Mouse (Mus musculus): ENCODE measurements at regions not wholly inside any gene's neighbourhood (a gene's known extent, or its start where the extent isn't known, plus 50 kb on each side); places are given as distances from the start of the nearest gene placed in this dataset.

DNA sequence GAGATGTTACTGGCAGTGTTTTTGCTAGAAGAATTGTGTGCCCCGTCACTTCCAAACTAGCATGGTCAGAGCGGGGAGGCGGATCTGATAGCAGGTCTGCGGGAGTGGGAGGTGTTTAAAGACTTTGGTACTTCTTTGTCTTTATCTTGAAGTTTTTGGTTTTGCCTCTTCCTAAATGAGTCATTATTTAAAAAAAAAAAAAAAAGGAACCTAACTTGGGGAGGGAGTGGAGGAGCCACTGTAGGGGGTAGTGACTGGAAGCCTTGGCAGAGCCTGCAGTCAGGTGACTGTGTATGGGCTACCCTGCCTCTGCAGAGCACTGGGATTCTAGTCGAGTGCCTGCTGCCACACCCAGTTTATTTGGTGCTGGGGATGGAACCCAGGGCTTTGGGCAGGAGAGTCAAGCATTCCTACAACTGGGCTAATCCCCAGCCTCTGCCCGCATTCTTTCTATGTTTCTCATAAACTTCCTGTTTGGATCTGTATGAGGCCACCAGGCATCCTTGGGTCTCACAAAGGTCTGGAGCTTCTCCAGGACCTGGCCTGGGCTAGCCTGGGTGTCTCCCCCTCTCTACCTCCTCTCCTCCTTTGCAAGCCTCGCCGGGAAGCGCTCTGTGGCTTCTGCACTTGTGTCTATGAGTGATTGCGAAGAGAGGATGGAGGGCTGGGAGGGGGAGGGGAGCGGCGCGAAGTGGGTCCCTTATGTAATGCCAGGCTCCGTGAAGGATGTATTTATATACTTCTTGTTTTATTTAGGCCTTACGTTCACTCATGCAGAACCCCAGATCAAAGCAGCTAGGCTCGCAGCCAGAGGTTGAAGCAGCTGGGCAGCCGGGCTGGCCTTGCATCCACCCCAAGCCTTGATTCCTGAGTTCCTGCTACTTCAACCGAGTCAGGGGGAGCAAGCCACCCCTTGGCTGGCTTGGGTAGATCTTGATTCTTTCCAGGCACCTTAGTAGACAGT lies 143.1 kb upstream of the Mrps10 start:
- H3K27me3 ChIP-seq (replicated peaks): no peaks in the 10 kb centered on the region
- H3K4me2 ChIP-seq: no peak overlapping the region
- WGBS: 66% methylated on average over 18 of the region's 18 CpGs
- peaks cover 11% of the 10 kb centered on the region for H3K4me1 ChIP-seq
- no peak overlapping the region for H3K27ac ChIP-seq (replicated peaks)
- no peak for ATAC-seq (ENCODE audit: extremely low read depth, insufficient number of reproducible peaks, low FRiP score, low TSS enrichment)
- no peak overlapping the region for H3K4me3 ChIP-seq
- H3K9me3 ChIP-seq: 0 out of 2 replicates have a peak, but pooled peaks cover 4% of the 10 kb centered on the region
- H3K9ac ChIP-seq: no peak overlapping the region
- peaks cover 24% of the 10 kb centered on the region for H3K36me3 ChIP-seq

DNA sequence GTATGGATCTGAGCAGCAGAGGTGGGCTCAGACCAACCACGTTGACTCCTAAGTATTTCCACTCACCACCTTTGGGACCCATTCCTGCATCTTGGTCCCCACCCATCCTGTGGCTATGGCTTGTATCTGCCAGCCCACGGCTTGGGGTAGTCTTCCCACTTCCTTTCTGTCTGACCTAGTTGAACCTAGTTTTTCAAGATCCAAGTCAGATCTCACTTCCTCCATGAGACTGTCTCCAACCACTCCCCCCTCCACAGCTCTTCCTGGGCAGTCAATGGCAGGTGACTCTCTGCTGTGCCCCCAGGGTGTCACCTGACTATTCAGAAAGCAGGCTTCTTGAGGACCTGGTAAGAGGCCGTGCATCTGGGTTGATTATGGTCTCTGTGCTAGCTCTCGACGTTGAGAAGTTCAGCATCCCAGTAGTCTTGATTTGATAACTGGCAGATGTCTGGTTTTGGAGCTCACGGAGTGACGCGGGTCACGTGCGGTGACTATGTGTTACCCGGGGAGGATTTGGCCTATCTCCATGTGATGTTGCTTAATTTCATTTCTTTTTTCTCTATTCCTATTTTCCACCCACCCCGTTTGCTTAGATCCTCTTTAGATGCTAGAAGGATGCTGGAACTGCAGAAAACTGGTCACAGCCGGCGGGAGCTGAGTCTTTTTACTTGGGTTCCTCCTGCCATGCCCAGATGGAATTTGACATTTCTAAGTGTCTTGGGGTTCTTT lies 147.5 kb upstream of the Mrps10 start:
- WGBS: 83% methylated on average over 14 of the region's 14 CpGs
- Histone ChIP-seq H3K9me3 (no peaks in the 10 kb centered on the region), H3K27ac (replicated peaks) (no peak overlapping the region), H3K9ac (no peak overlapping the region), H3K27me3 (replicated peaks) (no peaks in the 10 kb centered on the region), H3K4me2 (no peak overlapping the region), H3K36me3 (peaks cover 5% of the 10 kb centered on the region; the same call in 1 of the 2 replicates), H3K4me1 (peaks cover 11% of the 10 kb centered on the region), H3K4me3 (no peak overlapping the region)
- ATAC-seq (ENCODE audit: extremely low read depth, insufficient number of reproducible peaks, low FRiP score, low TSS enrichment): no peak

DNA sequence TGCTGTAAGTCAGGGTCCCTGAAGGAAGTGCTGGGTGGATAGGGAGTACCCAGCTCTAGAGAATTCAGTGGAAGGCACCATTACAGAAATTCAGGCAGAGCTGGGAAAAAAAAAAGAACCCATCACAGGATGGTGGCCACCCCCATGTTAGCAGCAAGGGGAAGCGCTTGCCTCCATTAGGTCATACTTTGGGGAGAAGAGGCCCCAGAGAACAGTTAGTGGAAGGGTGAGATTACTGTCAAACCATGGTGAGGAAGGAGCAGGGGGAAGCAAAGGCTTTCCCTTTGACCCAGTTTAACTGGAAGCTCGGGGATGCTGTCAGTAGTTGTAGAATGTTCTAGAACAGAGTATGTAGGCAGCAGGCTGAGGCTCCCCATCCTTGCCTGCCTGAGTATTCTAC lies 148.8 kb upstream of the Mrps10 start:
- WGBS: 81% methylated on average over 2 of the region's 2 CpGs
- H3K9ac ChIP-seq: no peak overlapping the region
- ATAC-seq (ENCODE audit: extremely low read depth, insufficient number of reproducible peaks, low FRiP score, low TSS enrichment): no peak
- peaks cover 5% of the 10 kb centered on the region; the same call in 1 of the 2 replicates for H3K36me3 ChIP-seq
- H3K4me2 ChIP-seq: no peak overlapping the region
- H3K27me3 ChIP-seq (replicated peaks): no peaks in the 10 kb centered on the region
- no peaks in the 10 kb centered on the region for H3K9me3 ChIP-seq
- H3K4me3 ChIP-seq: no peak overlapping the region
- no peak overlapping the region for H3K27ac ChIP-seq (replicated peaks)
- no peaks in the 10 kb centered on the region for H3K4me1 ChIP-seq

DNA sequence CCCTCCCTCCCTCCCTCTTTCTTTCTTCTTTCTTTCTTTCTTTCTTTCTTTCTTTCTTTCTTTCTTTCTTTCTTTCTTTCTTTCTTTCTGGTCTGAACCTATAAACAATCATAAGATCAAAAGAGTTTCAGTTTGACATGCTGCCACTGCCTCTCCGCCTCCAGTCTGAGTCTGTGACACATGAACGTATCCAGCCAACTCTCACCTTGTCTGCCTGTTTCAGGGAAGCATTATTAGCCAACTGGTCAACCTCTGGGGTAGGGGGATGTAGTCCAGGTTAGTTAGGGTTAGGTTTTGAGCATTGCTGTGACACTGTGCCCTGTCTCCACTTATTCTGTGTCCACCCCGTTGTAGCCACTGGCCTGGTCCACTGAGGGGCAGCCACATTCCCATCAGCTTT lies 152.2 kb upstream of the Mrps10 start:
- Histone ChIP-seq H3K36me3 (peaks cover under 1% of the 10 kb centered on the region; the same call in 1 of the 2 replicates), H3K4me1 (no peaks in the 10 kb centered on the region), H3K27ac (replicated peaks) (no peak overlapping the region), H3K4me3 (no peak overlapping the region), H3K27me3 (replicated peaks) (no peaks in the 10 kb centered on the region), H3K9ac (no peak overlapping the region), H3K4me2 (no peak overlapping the region), H3K9me3 (no peaks in the 10 kb centered on the region)
- WGBS: 86% methylated on average over 3 of the region's 3 CpGs
- ATAC-seq (ENCODE audit: extremely low read depth, insufficient number of reproducible peaks, low FRiP score, low TSS enrichment): no peak

DNA sequence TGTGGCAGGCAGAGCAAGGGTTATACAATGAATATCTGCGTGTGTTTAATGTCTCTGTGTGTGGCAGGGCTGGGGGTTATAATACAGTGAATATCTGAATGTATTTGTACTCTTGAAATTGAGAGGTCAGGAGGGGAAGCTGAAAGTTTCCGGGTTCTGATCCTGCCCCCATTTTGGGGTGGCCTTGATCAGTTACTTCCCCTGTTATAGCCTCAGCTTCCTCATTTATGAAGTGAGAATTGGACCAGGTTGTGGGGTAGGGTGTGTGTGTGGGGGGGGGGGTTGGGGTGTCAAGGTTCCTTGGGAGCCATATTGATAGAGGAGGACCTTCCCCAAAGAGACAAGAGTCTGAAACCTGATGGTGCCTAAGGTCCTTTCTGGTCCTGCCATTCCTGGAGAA lies 152.8 kb upstream of the Mrps10 start:
- ATAC-seq (ENCODE audit: extremely low read depth, insufficient number of reproducible peaks, low FRiP score, low TSS enrichment): no peak
- H3K4me2 ChIP-seq: no peak overlapping the region
- no peak overlapping the region for H3K27ac ChIP-seq (replicated peaks)
- H3K9me3 ChIP-seq: no peaks in the 10 kb centered on the region
- no peaks in the 10 kb centered on the region for H3K27me3 ChIP-seq (replicated peaks)
- 85% methylated on average over 2 of the region's 2 CpGs for WGBS
- H3K36me3 ChIP-seq: no peaks in the 10 kb centered on the region
- H3K4me1 ChIP-seq: no peaks in the 10 kb centered on the region
- H3K9ac ChIP-seq: no peak overlapping the region
- no peak overlapping the region for H3K4me3 ChIP-seq

DNA sequence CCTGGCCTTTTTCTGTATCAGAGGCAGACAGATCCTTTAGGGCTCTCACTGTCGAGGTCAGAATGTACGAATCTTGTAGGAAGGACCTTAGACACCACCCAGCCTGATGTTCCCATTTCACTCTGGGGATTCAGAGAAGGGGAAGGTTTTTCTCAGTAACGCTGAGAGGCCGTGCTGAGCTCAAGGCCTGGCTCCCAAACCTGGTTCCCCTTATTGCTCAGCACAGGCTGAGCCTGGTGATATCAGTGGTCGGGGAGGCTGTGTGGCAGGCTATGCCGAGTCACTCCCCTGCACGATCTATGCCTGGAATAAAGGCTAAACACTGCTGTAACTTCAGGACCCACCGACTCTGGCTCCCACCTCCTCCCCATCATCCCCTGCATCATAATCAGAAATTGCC lies 154.6 kb upstream of the Mrps10 start:
- H3K9me3 ChIP-seq: no peaks in the 10 kb centered on the region
- H3K4me2 ChIP-seq: no peak overlapping the region
- H3K27ac ChIP-seq (replicated peaks): no peak overlapping the region
- no peaks in the 10 kb centered on the region for H3K36me3 ChIP-seq
- H3K9ac ChIP-seq: no peak overlapping the region
- 71% methylated on average over 8 of the region's 8 CpGs for WGBS
- no peaks in the 10 kb centered on the region for H3K27me3 ChIP-seq (replicated peaks)
- no peak overlapping the region for H3K4me3 ChIP-seq
- 0 out of 2 replicates have a peak, but pooled peaks cover 6% of the 10 kb centered on the region for H3K4me1 ChIP-seq
- no peak for ATAC-seq (ENCODE audit: extremely low read depth, insufficient number of reproducible peaks, low FRiP score, low TSS enrichment)

DNA sequence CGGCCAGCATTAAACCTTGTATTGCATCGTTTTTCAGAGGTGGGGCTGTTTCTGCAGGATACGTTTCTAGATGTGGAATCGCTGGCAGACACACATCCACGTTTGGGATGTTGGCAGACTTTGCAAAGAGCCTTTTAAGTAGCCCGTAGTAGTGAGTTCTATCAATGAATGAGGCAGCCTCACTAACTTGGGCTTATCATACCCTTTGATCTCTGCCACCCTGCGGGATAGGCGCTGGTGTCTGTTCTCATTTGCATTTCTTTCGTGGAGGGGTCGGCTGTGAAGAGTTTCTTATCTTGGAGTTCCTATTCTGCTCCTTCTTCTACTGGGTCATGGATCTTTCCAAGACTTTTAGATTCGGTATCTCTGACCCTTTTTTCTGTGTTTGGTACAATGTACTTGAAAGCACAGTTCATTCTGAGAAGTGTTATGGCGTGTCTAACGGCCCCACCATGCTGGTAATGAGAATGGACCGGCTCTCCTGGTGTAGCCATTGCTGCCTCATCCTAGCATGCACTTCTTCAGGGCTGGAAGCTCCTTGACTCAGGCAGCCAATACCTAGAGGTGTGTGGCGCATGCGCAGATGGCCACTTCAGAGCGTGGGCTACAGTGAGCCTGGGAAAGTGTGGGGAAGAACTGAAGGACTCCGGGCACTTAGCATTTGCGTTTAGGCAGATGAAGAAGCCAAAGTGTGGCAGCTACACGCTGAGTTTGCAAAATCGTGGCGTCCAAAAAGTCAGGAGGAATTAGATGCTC lies 158.1 kb upstream of the Mrps10 start:
- H3K4me2 ChIP-seq: no peak overlapping the region
- H3K4me3 ChIP-seq: no peak overlapping the region
- WGBS: 60% methylated on average over 22 of the region's 22 CpGs
- no peak overlapping the region for H3K9ac ChIP-seq
- ATAC-seq (ENCODE audit: extremely low read depth, insufficient number of reproducible peaks, low FRiP score, low TSS enrichment): no peak
- 0 out of 2 replicates have a peak, but pooled peaks cover 7% of the 10 kb centered on the region for H3K4me1 ChIP-seq
- no peaks in the 10 kb centered on the region for H3K27me3 ChIP-seq (replicated peaks)
- no peaks in the 10 kb centered on the region for H3K9me3 ChIP-seq
- no peak overlapping the region for H3K27ac ChIP-seq (replicated peaks)
- no peaks in the 10 kb centered on the region for H3K36me3 ChIP-seq

DNA sequence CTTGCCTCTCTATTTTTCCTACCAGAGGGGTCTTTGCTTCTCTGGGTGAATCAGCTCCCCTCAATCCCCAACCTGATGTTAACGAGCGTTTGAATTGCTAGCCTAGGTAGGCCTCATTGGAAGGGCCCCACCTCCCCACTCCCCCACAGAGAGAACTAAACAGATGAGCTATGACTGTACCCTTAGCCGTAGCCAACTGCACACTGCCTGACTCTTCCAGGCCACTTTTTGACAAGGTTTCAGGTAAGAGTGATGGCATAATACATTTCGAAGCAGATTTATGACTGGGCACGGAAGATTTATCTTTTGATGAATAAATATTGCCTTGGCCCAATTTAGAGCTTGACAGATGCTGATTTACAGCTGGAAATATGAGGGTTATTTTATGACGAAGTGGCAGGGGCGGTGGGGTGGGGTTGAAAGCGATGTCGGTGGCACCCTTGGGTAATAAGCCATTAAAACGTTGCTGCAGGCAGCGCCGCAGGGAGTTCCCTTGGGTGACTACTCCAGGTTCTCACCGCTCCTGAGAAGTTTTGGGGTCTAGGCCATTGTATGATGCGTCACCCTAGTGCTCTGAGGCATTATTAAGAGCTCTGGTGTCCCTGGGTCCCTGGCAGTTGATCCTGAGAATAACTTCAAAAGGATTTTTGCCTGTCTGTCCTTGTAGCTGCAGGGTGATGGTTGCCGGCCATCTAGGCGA lies 159.7 kb upstream of the Mrps10 start:
- Histone ChIP-seq H3K4me2 (no peak overlapping the region), H3K4me1 (peaks cover 16% of the 10 kb centered on the region), H3K27me3 (replicated peaks) (no peaks in the 10 kb centered on the region), H3K36me3 (no peaks in the 10 kb centered on the region), H3K9me3 (no peaks in the 10 kb centered on the region), H3K4me3 (no peak overlapping the region), H3K27ac (replicated peaks) (no peak overlapping the region), H3K9ac (no peak overlapping the region)
- no peak for ATAC-seq (ENCODE audit: extremely low read depth, insufficient number of reproducible peaks, low FRiP score, low TSS enrichment)
- WGBS: 84% methylated on average over 16 of the region's 16 CpGs

DNA sequence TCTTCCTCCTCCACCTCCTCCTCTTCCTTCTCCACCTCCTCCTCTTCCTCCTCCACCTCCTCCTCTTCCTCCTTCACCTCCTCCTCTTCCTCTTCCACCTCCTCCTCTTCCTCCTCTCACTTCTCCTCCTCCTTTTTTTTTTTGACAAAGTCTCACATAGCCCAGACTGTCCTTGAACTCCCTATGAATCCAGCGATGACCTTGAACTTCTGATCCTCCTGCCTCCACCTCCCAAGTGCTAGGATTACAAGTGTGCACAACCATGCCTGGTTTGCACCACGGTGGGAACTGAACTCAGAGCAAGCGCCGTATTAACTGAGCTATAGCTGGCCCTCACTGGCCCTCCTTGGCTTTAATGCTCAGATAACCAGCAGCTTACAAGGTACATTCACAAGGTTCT lies 161.2 kb upstream of the Mrps10 start:
- no peak for ATAC-seq (ENCODE audit: extremely low read depth, insufficient number of reproducible peaks, low FRiP score, low TSS enrichment)
- Histone ChIP-seq H3K4me3 (no peak overlapping the region), H3K9me3 (no peaks in the 10 kb centered on the region), H3K4me2 (no peak overlapping the region), H3K4me1 (peaks cover 30% of the 10 kb centered on the region), H3K27me3 (replicated peaks) (no peaks in the 10 kb centered on the region), H3K9ac (no peak overlapping the region), H3K36me3 (no peaks in the 10 kb centered on the region), H3K27ac (replicated peaks) (no peak overlapping the region)
- 88% methylated on average over 4 of the region's 4 CpGs for WGBS

DNA sequence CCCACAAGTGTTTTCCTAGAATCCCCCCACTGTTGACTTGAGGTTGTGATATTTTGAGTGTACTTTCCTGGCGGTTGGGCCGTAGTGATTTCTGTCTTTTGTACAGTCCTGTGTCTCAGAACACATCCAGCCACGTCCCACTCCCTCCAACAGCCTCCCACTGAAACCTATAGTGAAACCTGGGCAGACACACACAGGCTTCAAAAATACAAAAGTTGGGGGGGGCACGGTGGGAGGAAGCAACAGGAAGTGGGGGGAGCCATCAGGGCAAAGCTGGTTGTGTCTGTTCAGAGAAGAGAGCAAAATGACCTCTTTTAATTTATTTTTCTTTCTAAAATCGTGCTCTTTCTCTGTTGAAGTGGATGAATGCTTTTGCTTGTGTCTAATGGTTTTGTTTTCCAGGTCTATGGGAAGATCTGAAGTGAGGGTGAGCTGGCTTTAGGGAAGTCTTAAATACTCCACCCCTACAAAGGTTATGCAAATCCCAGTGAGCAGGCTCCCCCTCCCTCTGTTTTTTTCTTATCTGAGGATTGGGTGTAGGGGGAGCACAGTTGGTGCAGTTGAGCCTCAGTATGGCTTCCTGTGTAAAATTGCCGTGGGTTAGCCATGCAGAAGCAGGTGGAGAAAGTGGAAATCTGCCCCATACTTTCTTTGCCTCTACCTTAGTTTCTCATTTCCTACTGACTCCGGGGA lies 164.1 kb upstream of the Mrps10 start:
- H3K4me2 ChIP-seq: no peak overlapping the region

More for the DNA sequence above, 164.1 kb upstream of the Mrps10 start:
- no peaks in the 10 kb centered on the region for H3K36me3 ChIP-seq
- no peak overlapping the region for H3K4me3 ChIP-seq
- no peaks in the 10 kb centered on the region for H3K9me3 ChIP-seq
- H3K9ac ChIP-seq: no peak overlapping the region
- peaks cover 40% of the 10 kb centered on the region for H3K4me1 ChIP-seq
- H3K27me3 ChIP-seq (replicated peaks): no peaks in the 10 kb centered on the region
- WGBS: 60% methylated on average over 7 of the region's 7 CpGs
- no peak overlapping the region for H3K27ac ChIP-seq (replicated peaks)
- ATAC-seq (ENCODE audit: extremely low read depth, insufficient number of reproducible peaks, low FRiP score, low TSS enrichment): no peak

Measured in heart, embryonic 13.5 days (tissue).